Mouse (Mus musculus) midbrain, embryonic 13.5 days (tissue): Measurements from ENCODE around the gene Abhd12. TPM values are rescaled to one million over a fixed set of nuclear protein-coding genes. Genes with fewer than 3 reads are reported as not detected.
A peak's percentile ranks its signal among the peaks of the same experiment; 100 is the strongest.

Source experiments
- ATAC-seq: fragments of 200-750 bp; cut with Nextera tagmentation; 2 replicates; pipeline ENCODE4 v1.8.0; 2017; ENCODE audit warnings: mild to moderate bottlenecking, moderate TSS enrichment, moderate library complexity
- H3K27ac ChIP-seq: fragments of 300-500 bp; sonication (generic); 2 replicates; pipeline ENCODE4 v1.5.1; 2015; ENCODE audit warnings: inconsistent platforms, mild to moderate bottlenecking, moderate library complexity
- H3K27me3 ChIP-seq: fragments of 300-500 bp; sonication (generic); 2 replicates; pipeline ENCODE4 v1.6.1; 2015; ENCODE audit warnings: mild to moderate bottlenecking, inconsistent platforms
- H3K36me3 ChIP-seq: fragments of 300-500 bp; sonication (generic); 2 replicates; pipeline ENCODE4 v1.6.1; 2015; ENCODE audit warnings: mild to moderate bottlenecking, inconsistent platforms
- H3K4me1 ChIP-seq: fragments of 300-500 bp; sonication (generic); replicated peaks from 2 replicates; pipeline ENCODE4 v1.6.1; 2015; ENCODE audit warnings: inconsistent platforms
- H3K4me2 ChIP-seq: fragments of 300-500 bp; sonication (generic); replicated peaks from 2 replicates; pipeline ENCODE4 v1.6.1; 2015; ENCODE audit warnings: moderate library complexity, mild to moderate bottlenecking, inconsistent platforms
- H3K4me3 ChIP-seq: fragments of 300-500 bp; sonication (generic); replicated peaks from 2 replicates; pipeline ENCODE4 v1.5.1; 2015; ENCODE audit warnings: mild to moderate bottlenecking, inconsistent platforms
- H3K9ac ChIP-seq: fragments of 300-500 bp; sonication (generic); replicated peaks from 2 replicates; pipeline ENCODE4 v1.6.1; 2015; ENCODE audit warnings: mild to moderate bottlenecking, inconsistent platforms
- H3K9me3 ChIP-seq: fragments of 300-500 bp; sonication (generic); 2 replicates; pipeline ENCODE4 v1.6.1; 2016; ENCODE audit warnings: mild to moderate bottlenecking, inconsistent platforms
- WGBS: fragments of 180-500 bp; shearing (Covaris S2); methylation state at CpG from one replicate; pipeline ENCODE4 v1.1.7; 2015; 5-methylcytosine and 5-hydroxymethylcytosine counted together
- polyA plus RNA-seq: library from polyadenylated mRNA; unstranded; fragments of >200 nt; fragmentation: Nextera tagmentation; extraction: Ambion mirVana; gene quantifications from 2 replicates; pipeline ENCODE4 v1.2.1, GENCODE M21; 2015

Gene Abhd12
- polyA plus RNA-seq, 1 experiment from 2014 or later, result 84.8 TPM

DNA sequence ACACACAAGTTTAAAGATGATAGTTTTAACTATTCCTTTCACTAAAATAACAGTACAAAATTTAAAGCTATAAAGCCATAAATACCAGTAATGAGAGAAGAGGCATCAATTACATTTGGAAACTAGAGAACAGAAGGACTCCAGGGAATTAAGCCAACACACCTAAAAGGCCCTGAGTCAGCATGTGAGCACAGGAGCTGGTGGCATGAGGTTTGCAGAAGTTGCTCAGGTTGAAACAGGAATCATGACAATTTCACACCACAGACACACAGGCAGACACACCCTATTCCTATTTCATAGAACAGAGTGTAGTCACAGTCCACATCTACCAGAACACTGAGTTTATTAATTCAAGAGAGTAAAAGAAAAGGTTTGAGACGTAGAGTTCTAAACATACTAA lies 30.0 kb downstream of the Abhd12 start:
- Histone ChIP-seq H3K27ac (no peak overlapping the region), H3K4me3 (no peak overlapping the region), H3K9me3 (no peaks in the 10 kb centered on the region), H3K9ac (no peak overlapping the region), H3K27me3 (no peaks in the 10 kb centered on the region), H3K4me2 (no peak overlapping the region), H3K4me1 (no peaks in the 10 kb centered on the region), H3K36me3 (no peaks in the 10 kb centered on the region)
- ATAC-seq, result no peak
- WGBS, result 90% methylated on average over 1 of the region's 1 CpGs

DNA sequence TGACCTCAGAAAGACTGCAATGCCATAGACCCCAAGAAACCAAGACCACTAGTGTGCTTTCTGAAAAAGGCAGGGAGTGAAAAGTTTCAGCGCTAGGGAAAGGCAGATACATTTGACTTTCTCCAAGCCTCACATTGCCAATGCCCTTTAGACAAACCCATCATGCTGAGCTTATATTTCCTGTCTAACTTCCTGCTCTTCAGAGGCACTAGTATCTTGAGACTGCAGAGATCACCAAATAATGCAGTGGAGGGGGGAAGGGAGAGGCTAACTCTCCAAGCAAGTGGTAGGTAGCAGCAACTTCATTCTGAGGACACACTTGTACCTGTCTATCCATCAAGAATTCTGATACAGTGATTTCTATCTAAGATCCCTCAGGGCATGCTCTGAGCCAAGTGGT lies 35.1 kb downstream of the Abhd12 start:
- WGBS, result 92% methylated on average over 1 of the region's 1 CpGs
- Histone ChIP-seq H3K4me2 (no peak overlapping the region), H3K36me3 (no peaks in the 10 kb centered on the region), H3K9me3 (peaks cover 4% of the 10 kb centered on the region; the same call in 1 of the 2 replicates), H3K27ac (no peak overlapping the region), H3K4me1 (no peaks in the 10 kb centered on the region), H3K27me3 (no peaks in the 10 kb centered on the region), H3K4me3 (no peak overlapping the region), H3K9ac (no peak overlapping the region)
- no peak for ATAC-seq

DNA sequence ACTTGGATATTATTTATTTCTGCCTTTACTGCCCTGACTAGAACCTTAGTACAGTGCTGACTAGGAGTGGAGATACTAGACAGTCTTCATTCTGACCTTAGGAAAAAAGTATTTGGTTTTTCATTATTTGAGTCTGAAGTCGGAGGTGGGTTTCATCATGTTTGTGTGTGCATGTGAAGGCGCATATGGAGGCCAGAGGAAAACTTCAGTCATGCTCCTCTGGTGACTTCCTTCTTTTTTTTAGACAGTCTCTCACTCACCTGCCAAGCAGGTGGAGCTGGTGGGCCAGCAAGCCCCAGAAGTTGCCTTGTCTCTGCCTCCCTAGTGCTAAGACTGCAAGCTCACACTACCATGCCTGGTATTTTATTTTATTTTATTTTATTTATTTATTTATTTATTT lies 37.5 kb downstream of the Abhd12 start:
- WGBS, result 100% methylated on average over 2 of the region's 2 CpGs
- no peak for ATAC-seq
- H3K27ac ChIP-seq, result no peak overlapping the region
- H3K36me3 ChIP-seq, result no peaks in the 10 kb centered on the region
- peaks cover 4% of the 10 kb centered on the region; the same call in 1 of the 2 replicates for H3K9me3 ChIP-seq
- H3K4me3 ChIP-seq, result no peak overlapping the region
- no peaks in the 10 kb centered on the region for H3K27me3 ChIP-seq
- no peaks in the 10 kb centered on the region for H3K4me1 ChIP-seq
- H3K4me2 ChIP-seq, result no peak overlapping the region
- no peak overlapping the region for H3K9ac ChIP-seq

DNA sequence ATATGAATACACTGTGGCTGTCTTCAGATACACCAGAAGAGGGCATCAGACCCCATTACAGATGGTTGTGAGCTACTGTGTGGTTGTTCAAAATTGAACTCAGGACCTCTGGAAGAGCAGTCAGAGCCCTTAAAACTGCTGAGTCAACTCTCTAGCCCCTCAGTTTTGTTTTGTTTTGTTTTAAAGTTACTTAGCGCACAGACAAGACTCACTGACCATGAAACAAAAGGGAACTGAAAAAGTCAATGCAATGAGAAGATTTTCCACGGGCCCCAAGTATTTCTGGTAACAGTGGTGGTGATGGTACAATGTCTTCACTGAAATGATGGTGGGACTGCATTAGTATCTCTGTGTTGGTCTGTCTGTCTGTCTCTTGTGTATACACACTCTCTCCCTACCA lies 43.4 kb downstream of the Abhd12 start:
- Histone ChIP-seq H3K9me3 (peaks cover 4% of the 10 kb centered on the region; the same call in 1 of the 2 replicates), H3K36me3 (no peaks in the 10 kb centered on the region), H3K9ac (no peak overlapping the region), H3K4me3 (no peak overlapping the region), H3K4me1 (no peaks in the 10 kb centered on the region), H3K27me3 (no peaks in the 10 kb centered on the region), H3K27ac (no peak overlapping the region), H3K4me2 (no peak overlapping the region)
- 91% methylated on average over 2 of the region's 2 CpGs for WGBS
- no peak for ATAC-seq

DNA sequence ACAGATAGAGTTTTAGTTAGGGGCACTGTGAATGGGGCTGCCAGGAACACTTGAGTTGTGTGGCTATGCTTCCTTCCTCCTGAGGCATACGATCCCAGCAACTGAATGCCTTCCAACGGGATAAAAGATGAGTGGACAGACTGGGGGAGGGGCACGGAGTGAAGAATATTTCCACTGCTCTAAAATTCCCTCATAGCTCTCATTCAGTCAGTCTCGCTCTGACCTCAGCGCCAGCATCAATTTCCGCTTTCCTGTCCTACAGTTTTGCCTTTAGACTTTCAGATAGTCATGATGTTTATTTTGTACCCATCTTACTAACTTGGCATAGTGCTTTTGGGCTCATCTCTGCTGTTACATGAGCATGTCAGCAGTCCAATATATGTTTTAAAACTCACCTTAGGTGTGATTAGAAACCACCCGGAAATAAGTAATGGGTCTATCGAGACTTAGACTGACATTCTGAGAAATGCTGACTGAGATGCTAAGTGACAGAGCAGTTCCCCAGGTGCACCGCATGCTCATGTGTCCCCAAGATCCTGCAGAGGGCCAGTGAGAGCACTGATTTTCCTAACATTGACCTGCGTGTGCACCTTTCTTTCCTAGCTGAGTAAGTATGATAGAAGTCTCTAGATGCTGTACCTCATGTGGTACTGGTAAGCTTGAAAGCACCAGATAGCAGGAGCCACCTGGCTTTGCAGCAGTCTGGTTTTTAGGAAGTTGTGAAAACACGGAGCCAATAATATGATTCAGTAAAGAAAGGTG lies 44.7 kb downstream of the Abhd12 start:
- no peak overlapping the region for H3K4me2 ChIP-seq
- H3K9ac ChIP-seq, result no peak overlapping the region
- ATAC-seq, result no peak
- H3K9me3 ChIP-seq, result no peaks in the 10 kb centered on the region
- no peaks in the 10 kb centered on the region for H3K27me3 ChIP-seq
- no peak overlapping the region for H3K4me3 ChIP-seq
- no peaks in the 10 kb centered on the region for H3K36me3 ChIP-seq
- no peak overlapping the region for H3K27ac ChIP-seq
- WGBS, result 82% methylated on average over 11 of the region's 11 CpGs
- peaks cover 6% of the 10 kb centered on the region for H3K4me1 ChIP-seq

DNA sequence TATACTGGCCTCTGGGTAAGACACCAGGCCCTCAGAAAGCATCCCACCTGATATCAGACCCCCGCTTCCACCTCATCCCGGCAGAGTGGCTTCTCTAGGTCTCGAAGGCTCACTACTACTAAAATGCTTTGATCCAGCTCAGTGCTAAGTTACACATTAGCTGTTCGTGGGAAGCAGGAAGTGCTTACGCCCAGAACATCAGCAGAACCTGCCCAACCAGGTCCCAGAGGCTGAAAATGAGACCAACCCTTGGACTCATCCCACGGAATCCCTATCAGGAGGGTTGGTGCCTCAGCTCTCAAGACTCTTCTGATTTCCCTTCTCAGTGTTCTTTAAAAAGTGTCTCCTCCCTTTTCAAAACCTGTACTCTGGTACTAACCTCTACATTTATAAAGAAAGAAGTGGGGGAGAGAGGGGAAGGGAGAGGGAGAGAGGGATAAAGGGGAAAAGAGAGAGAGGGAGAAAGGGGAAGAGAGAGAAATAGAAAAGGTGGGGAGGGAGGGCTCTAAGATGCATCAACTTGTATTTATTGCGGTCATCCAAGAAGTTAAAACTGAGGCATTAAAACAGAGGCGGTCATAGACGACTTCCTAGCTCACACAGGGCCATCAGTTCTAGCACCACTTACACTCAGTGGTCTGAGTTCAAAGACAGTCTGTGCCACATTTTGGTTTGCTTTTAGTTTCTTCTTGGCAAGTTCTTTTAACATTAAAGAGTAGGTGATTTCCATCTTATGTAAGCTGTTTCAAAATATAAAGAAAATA lies 45.6 kb downstream of the Abhd12 start:
- H3K9ac ChIP-seq, result no peak overlapping the region
- H3K36me3 ChIP-seq, result no peaks in the 10 kb centered on the region
- no peak overlapping the region for H3K4me3 ChIP-seq
- no peak overlapping the region for H3K27ac ChIP-seq
- no peak overlapping the region for H3K4me2 ChIP-seq
- no peaks in the 10 kb centered on the region for H3K9me3 ChIP-seq
- no peak for ATAC-seq
- H3K27me3 ChIP-seq, result no peaks in the 10 kb centered on the region
- WGBS, result 94% methylated on average over 9 of the region's 9 CpGs
- peaks cover 9% of the 10 kb centered on the region for H3K4me1 ChIP-seq

DNA sequence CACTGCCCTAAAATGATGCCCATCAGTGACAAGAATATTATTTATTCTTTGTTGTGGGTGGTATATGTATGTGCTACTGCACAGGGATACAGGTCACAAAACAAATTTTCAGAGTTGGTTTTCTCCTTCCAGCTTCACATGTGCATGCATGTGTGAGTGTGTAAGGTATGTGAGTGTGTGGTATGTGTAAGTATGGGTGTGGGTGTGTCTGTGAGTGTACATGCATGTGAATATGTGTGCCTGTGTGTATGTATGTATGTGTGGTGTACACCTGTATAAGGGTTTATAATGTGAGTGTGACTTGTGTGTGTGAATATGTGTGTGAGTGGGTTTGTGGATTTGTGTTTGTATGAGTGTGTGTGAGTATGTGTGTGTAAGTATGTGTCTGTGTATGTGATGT lies 49.4 kb downstream of the Abhd12 start:
- no peaks in the 10 kb centered on the region for H3K9me3 ChIP-seq
- H3K4me3 ChIP-seq, result no peak overlapping the region
- peak; percentile 55; the same call in 1 of the 2 replicates for ATAC-seq
- no peaks in the 10 kb centered on the region for H3K27me3 ChIP-seq
- no peaks in the 10 kb centered on the region for H3K36me3 ChIP-seq
- peaks cover 9% of the 10 kb centered on the region for H3K4me1 ChIP-seq
- no peak overlapping the region for H3K9ac ChIP-seq
- no peak overlapping the region for H3K4me2 ChIP-seq
- no peak overlapping the region for H3K27ac ChIP-seq

DNA sequence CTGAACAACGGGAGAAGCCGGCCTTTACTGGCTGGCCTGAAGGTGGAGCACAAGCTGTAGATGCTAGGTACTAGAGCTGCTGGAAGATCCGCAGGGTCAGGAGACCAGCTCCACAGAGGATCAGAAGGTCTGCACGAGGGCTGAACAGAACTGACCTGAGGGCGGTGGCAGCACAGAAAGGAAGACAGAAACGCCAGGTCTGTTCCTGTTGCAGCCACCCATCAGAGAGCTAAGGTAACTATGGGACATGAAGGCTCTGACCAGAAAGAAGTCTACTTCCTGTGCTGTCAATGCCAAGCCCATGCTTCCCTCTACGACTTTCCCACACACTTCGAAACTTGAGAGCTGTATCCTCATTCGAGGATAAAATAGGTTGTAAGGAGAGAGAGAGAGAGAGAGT lies 53.3 kb downstream of the Abhd12 start:
- 84% methylated on average over 9 of the region's 9 CpGs for WGBS

DNA sequence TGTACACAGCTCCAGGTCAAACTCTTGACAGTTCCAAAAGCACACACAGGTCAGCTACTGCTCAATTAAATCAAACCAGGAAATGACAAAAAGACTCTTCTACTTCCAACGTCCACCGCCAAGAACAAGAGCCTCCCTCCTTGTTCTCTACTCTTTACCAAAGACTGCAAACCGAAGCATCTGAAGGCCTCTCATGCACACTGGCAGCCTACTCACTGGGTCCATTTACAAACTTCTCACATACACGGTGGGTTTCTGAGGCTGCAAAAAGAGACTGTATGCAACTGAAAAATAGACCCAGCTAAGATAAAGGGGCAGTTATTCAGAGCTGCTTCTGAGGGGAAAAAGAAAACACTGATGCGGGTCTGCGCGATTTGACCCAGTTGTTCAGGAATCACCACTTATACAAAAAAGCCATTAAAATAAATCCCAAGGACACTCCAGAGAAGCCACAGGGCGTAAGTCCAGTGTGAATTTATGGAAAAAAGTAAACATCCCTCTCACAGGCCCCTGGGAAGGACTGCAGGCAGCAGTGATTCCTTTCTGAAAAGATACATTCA lies 57.0 kb downstream of the Abhd12 start:
- WGBS, result 68% methylated on average over 8 of the region's 8 CpGs
- Histone ChIP-seq H3K27me3 (no peaks in the 10 kb centered on the region), H3K4me1 (no peaks in the 10 kb centered on the region; the same call in 1 of the 2 replicates), H3K36me3 (peaks cover 7% of the 10 kb centered on the region), H3K9ac (no peak overlapping the region), H3K27ac (no peak overlapping the region), H3K4me3 (no peak overlapping the region), H3K9me3 (no peaks in the 10 kb centered on the region), H3K4me2 (no peak overlapping the region)
- ATAC-seq, result no peak

More for the DNA sequence above, 53.3 kb downstream of the Abhd12 start:
- Histone ChIP-seq H3K27ac (no peak overlapping the region), H3K4me1 (peaks cover 9% of the 10 kb centered on the region), H3K27me3 (no peaks in the 10 kb centered on the region), H3K36me3 (no peaks in the 10 kb centered on the region; the same call in 1 of the 2 replicates), H3K4me2 (no peak overlapping the region), H3K9ac (no peak overlapping the region), H3K9me3 (no peaks in the 10 kb centered on the region), H3K4me3 (no peak overlapping the region)
- ATAC-seq, result no peak

DNA sequence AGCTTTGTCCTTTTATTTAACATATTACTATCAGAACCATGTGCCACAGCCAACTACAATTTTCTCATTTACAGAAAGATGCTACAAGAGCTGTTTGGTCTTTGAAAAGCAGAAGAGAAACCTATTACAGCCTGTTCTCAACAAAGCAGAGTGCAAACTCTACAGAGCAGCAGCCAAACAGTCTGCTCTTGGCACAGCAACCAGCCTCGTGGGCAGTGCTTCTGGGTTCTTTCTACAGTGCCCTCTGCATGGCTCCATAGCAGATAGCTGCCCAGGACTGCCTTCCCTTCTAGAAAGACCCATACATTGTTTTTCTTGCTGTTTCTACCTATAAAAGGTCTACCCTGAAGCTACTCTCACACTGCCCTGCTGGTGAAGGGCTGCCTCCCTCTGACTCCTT lies 59.7 kb downstream of the Abhd12 start:
- WGBS, result 79% methylated on average over 1 of the region's 1 CpGs
- ATAC-seq, result no peak

DNA sequence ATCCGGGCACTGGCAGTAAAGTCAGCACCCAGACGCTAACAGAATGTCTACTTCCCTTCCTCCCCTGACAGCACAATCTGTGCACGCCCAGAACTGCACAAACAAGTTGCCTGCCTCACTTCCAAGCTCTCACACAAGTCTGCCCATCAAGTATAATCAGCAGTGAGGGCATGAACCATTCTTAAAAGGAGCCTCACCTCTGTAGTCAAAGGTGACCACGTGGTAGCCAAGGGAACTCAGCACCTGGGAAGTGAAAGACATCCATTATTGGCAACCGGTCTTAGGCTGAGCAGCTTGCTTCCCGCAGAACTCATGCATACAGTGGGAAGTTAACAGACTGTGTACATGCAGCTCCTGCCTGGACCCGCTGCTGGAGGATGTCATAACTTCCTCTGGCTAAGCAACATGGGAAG lies 62.5 kb downstream of the Abhd12 start:
- no peak for ATAC-seq
- Histone ChIP-seq H3K4me3 (no peak overlapping the region), H3K4me1 (no peaks in the 10 kb centered on the region), H3K9ac (no peak overlapping the region), H3K27ac (no peak overlapping the region), H3K27me3 (no peaks in the 10 kb centered on the region), H3K9me3 (no peaks in the 10 kb centered on the region), H3K36me3 (peaks cover 39% of the 10 kb centered on the region), H3K4me2 (no peak overlapping the region)
- 86% methylated on average over 7 of the region's 7 CpGs for WGBS

More for the DNA sequence above, 59.7 kb downstream of the Abhd12 start:
- Histone ChIP-seq H3K4me2 (no peak overlapping the region), H3K4me1 (no peaks in the 10 kb centered on the region; the same call in 1 of the 2 replicates), H3K27ac (no peak overlapping the region), H3K9me3 (no peaks in the 10 kb centered on the region), H3K27me3 (no peaks in the 10 kb centered on the region), H3K4me3 (no peak overlapping the region), H3K36me3 (peaks cover 15% of the 10 kb centered on the region), H3K9ac (no peak overlapping the region; the same call in 1 of the 2 replicates)

DNA sequence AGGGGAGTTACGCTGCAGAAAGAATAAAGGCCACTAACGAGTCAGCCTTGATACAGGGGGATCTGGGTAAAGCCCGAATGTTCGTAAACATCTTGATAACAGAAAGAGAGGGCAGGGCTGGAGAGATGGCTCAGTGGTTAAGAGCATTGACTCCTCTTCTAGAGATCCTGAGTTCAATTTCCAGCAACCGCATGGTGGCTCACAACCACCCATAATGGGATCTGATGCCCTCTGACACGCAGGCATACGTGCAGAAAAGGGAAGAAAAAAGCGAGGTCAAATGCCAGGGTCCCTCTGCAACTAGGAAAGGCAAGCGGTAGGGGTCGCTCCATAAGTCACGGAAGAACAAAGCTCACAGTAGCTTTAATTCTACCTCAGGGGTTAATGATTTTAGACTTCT lies 63.4 kb downstream of the Abhd12 start:
- Histone ChIP-seq H3K4me1 (no peaks in the 10 kb centered on the region), H3K27me3 (no peaks in the 10 kb centered on the region), H3K9ac (no peak overlapping the region), H3K27ac (no peak overlapping the region), H3K4me2 (no peak overlapping the region), H3K4me3 (no peak overlapping the region), H3K36me3 (peaks cover 45% of the 10 kb centered on the region), H3K9me3 (no peaks in the 10 kb centered on the region)
- WGBS, result 70% methylated on average over 11 of the region's 11 CpGs
- no peak for ATAC-seq
